Mouse (Mus musculus): ENCODE results near the gene Kif27.

Kif27 gene

GRCm38 (mm10) chr13:58364353-58365175 lies 5.6 kb upstream of the Kif27 start:
- DNase-seq: peak; percentile 58 to 60

GRCm38 (mm10) chr13:58359304-58359653 lies 357 bp upstream of the Kif27 start:
- DNase-seq: no peak

GRCm38 (mm10) chr13:58352996-58353395 lies 5.9 kb downstream of the Kif27 start:
- no peak for DNase-seq

GRCm38 (mm10) chr13:58350606-58351005 lies 8.3 kb downstream of the Kif27 start:
- no peak for DNase-seq

- no peak for DNase-seq
Observed at GRCm38 (mm10) chr13:58344505-58344904, 14.4 kb downstream of the Kif27 start.

GRCm38 (mm10) chr13:58337456-58337855 lies 21.5 kb downstream of the Kif27 start:
- peak; percentile 82 to 85 for DNase-seq

- no peak for DNase-seq
Observed at GRCm38 (mm10) chr13:58334116-58334515, 24.8 kb downstream of the Kif27 start.

GRCm38 (mm10) chr13:58317768-58318167 lies 41.2 kb downstream of the Kif27 start:
- no peak for DNase-seq

GRCm38 (mm10) chr13:58314991-58315390 lies 43.9 kb downstream of the Kif27 start:
- DNase-seq: no peak

GRCm38 (mm10) chr13:58313758-58314157 lies 45.2 kb downstream of the Kif27 start:
- no peak for DNase-seq

- peak; percentile 29 to 44 for DNase-seq
Observed at GRCm38 (mm10) chr13:58311351-58311750, 47.6 kb downstream of the Kif27 start.

- no peak for DNase-seq
Observed at GRCm38 (mm10) chr13:58309499-58309898, 49.4 kb downstream of the Kif27 start.

GRCm38 (mm10) chr13:58307453-58307852 lies 51.5 kb downstream of the Kif27 start:
- DNase-seq: no peak

- DNase-seq: no peak
Observed at GRCm38 (mm10) chr13:58305230-58305629, 53.7 kb downstream of the Kif27 start.

- DNase-seq: no peak
Observed at GRCm38 (mm10) chr13:58302421-58303145, 56.3 kb downstream of the Kif27 start.

- DNase-seq: no peak
Observed at GRCm38 (mm10) chr13:58301961-58302360, 57.0 kb downstream of the Kif27 start.

GRCm38 (mm10) chr13:58298756-58299155 lies 60.2 kb downstream of the Kif27 start:
- DNase-seq: no peak

- no peak for DNase-seq
Observed at GRCm38 (mm10) chr13:58295582-58295981, 63.3 kb downstream of the Kif27 start.

GRCm38 (mm10) chr13:58292811-58293210 lies 66.1 kb downstream of the Kif27 start:
- no peak for DNase-seq

GRCm38 (mm10) chr13:58289308-58289707 lies 69.6 kb downstream of the Kif27 start:
- DNase-seq: no peak

GRCm38 (mm10) chr13:58287822-58288221 lies 71.1 kb downstream of the Kif27 start:
- peak; percentile 76 to 94 for DNase-seq

- DNase-seq: peak; percentile 34 to 81
Observed at GRCm38 (mm10) chr13:58283466-58283865, 75.5 kb downstream of the Kif27 start.

GRCm38 (mm10) chr13:58281936-58282335 lies 77.0 kb downstream of the Kif27 start:
- peak; percentile 59 to 61 for DNase-seq

GRCm38 (mm10) chr13:58280528-58280927 lies 78.4 kb downstream of the Kif27 start:
- DNase-seq: no peak

Measured in kidney, postnatal 36 days (tissue).